Mouse (Mus musculus) lung, embryonic 14.5 days (tissue): ENCODE results near the gene Relt. TPM values are rescaled to one million over a fixed set of nuclear protein-coding genes. Genes with fewer than 3 reads are reported as not detected.
A peak's percentile ranks its signal among the peaks of the same experiment; 100 is the strongest.

ENCODE experiments used
- ATAC-seq: fragments of 200-750 bp; cut with Nextera tagmentation; 2 replicates; pipeline ENCODE4 v1.8.0; 2017; ENCODE audit warnings: mild to moderate bottlenecking, moderate TSS enrichment, moderate library complexity; ENCODE audit not compliant: insufficient read depth
- DNase-seq: peaks from one replicate; pipeline ENCODE4 v3.0.0-alpha.2; 2015
- H3K27ac ChIP-seq: fragments of 300-500 bp; sonication (generic); 2 replicates; pipeline ENCODE4 v1.5.1; 2014; ENCODE audit warnings: low read depth, mild to moderate bottlenecking, moderate library complexity
- H3K27me3 ChIP-seq: fragments of 300-500 bp; sonication (generic); 2 replicates; pipeline ENCODE4 v1.6.1; 2014; ENCODE audit warnings: low read length, control low read depth; ENCODE audit not compliant: insufficient read depth
- H3K36me3 ChIP-seq: fragments of 300-500 bp; sonication (generic); 2 replicates; pipeline ENCODE4 v1.6.1; 2014; ENCODE audit warnings: control low read depth; ENCODE audit not compliant: insufficient read depth
- H3K4me1 ChIP-seq: fragments of 300-500 bp; sonication (generic); 2 replicates; pipeline ENCODE4 v1.6.1; 2014; ENCODE audit warnings: antibody characterized with exemption, control low read depth; ENCODE audit not compliant: insufficient read depth
- H3K4me2 ChIP-seq: fragments of 300-500 bp; sonication (generic); 2 replicates; pipeline ENCODE4 v1.6.1; 2014; ENCODE audit warnings: mild to moderate bottlenecking
- H3K4me3 ChIP-seq: fragments of 300-500 bp; sonication (generic); 2 replicates; pipeline ENCODE4 v1.5.1; 2014; ENCODE audit warnings: low read depth, low read length
- H3K9ac ChIP-seq: fragments of 300-500 bp; sonication (generic); 2 replicates; pipeline ENCODE4 v1.6.1; 2014
- H3K9me3 ChIP-seq: fragments of 300-500 bp; sonication (generic); 2 replicates; pipeline ENCODE4 v1.6.1; 2016; ENCODE audit warnings: low read depth, low read length, control low read depth
- CTCF ChIP-seq: IDR thresholded peaks from 2 replicates; pipeline ENCODE4 v1.5.1; 2016; ENCODE audit warnings: antibody characterized with exemption, low read depth
- WGBS: fragments of 180-500 bp; shearing (Covaris S2); extraction: QIAGEN DNeasy Blood & Tissue Kit; methylation state at CpG from one replicate; pipeline ENCODE4 v1.1.7; 2014; 5-methylcytosine and 5-hydroxymethylcytosine counted together
- polyA plus RNA-seq: library from polyadenylated mRNA; unstranded; fragments of >200 nt; fragmentation: Nextera tagmentation; extraction: Ambion mirVana; gene quantifications from 2 replicates; pipeline ENCODE4 v1.2.1, GENCODE M21; 2014

Relt gene
- polyA plus RNA-seq, 1 experiment from 2014 or later = 4.1 TPM

- TF ChIP-seq CTCF = no peak
- 64% methylated on average over 10 of the region's 10 CpGs for WGBS
- H3K4me3 ChIP-seq = no peak overlapping the region
- peak overlapping the region; percentile 18; the same call in 1 of the 2 replicates for H3K4me2 ChIP-seq
- peaks cover 16% of the 10 kb centered on the region for H3K4me1 ChIP-seq
- no peak overlapping the region for H3K9ac ChIP-seq
- H3K27me3 ChIP-seq = no peaks in the 10 kb centered on the region
- H3K27ac ChIP-seq = peak overlapping the region; percentile 27
- no peaks in the 10 kb centered on the region for H3K9me3 ChIP-seq
- ATAC-seq (no peak), DNase-seq (peak; percentile 45)
- H3K36me3 ChIP-seq = peaks cover 22% of the 10 kb centered on the region
Measured at GRCm38 (mm10) chr7:100906029-100906789, 43.0 kb upstream of the Relt start.

DNA sequence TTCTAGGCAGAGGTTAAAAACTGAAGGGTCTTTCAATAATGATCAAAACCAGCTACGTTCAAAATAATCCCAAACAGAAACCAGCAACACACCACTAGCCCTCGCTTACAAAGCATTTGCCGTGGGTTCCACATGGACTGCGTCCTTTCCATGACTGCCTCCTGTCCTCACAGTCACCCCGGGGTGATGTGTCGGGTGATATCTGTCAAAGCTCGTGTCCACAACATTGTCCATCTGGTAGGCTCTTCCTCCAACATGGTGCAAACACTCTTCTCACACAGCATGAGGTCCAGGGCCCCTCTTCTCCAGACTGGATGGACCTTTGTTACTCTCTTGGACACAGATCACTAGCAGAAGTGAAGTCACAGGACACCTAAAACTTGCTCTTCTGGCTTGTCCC is 41.8 kb upstream of the Relt start:
- Histone ChIP-seq H3K9me3 (no peaks in the 10 kb centered on the region), H3K4me3 (no peak overlapping the region), H3K9ac (no peak overlapping the region), H3K4me1 (peaks cover 10% of the 10 kb centered on the region), H3K27me3 (no peaks in the 10 kb centered on the region), H3K27ac (peak overlapping the region; percentile 77), H3K36me3 (peaks cover 20% of the 10 kb centered on the region), H3K4me2 (no peak overlapping the region)
- DNase-seq (peak; percentile 92), ATAC-seq (peak; percentile 86)
- no peak for TF ChIP-seq CTCF
- 35% methylated on average over 7 of the region's 7 CpGs for WGBS

DNA sequence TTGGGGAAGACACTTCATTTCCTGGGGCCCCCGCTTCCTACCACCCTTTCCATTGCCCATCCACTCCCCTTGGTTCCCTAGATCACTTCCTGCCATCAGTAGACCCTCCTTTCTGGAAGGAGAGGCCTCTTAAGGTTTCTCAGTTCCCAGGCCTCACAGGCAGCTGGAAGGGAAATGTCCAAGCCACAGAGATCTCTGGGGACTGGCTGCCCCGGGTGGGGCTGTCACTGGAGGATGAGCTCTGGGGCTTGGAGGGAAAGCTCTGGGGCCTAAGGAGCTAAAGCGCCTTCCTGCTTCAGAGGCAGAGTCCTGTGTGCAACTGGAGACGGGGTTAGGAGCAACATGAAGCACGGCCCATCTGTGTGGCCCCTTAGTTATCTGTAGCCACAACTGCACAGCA is 41.4 kb upstream of the Relt start:
- peak overlapping the region; percentile 77 for H3K27ac ChIP-seq
- no peak overlapping the region for H3K4me2 ChIP-seq
- DNase-seq = no peak
- 45% methylated on average over 5 of the region's 5 CpGs for WGBS
- peaks cover 10% of the 10 kb centered on the region for H3K4me1 ChIP-seq
- peak; percentile 44 for ATAC-seq
- H3K27me3 ChIP-seq = no peaks in the 10 kb centered on the region
- no peak overlapping the region for H3K9ac ChIP-seq
- no peaks in the 10 kb centered on the region for H3K9me3 ChIP-seq
- H3K4me3 ChIP-seq = no peak overlapping the region
- peaks cover 18% of the 10 kb centered on the region for H3K36me3 ChIP-seq
- TF ChIP-seq CTCF = no peak

GRCm38 (mm10) chr7:100902451-100903137 is 39.3 kb upstream of the Relt start:
- ATAC-seq = no peak
- H3K4me3 ChIP-seq = no peak overlapping the region
- H3K4me2 ChIP-seq = no peak overlapping the region
- H3K27ac ChIP-seq = no peak overlapping the region
- peak; percentile 62 for DNase-seq
- peaks cover 2% of the 10 kb centered on the region for H3K4me1 ChIP-seq
- peak; percentile 69 for TF ChIP-seq CTCF
- H3K9ac ChIP-seq = no peak overlapping the region
- no peaks in the 10 kb centered on the region for H3K27me3 ChIP-seq
- WGBS = 70% methylated on average over 9 of the region's 9 CpGs
- H3K9me3 ChIP-seq = no peaks in the 10 kb centered on the region
- peaks cover 19% of the 10 kb centered on the region for H3K36me3 ChIP-seq

GRCm38 (mm10) chr7:100897828-100898227 is 34.6 kb upstream of the Relt start:
- Histone ChIP-seq H3K36me3 (peaks cover 21% of the 10 kb centered on the region), H3K9ac (no peak overlapping the region), H3K9me3 (no peaks in the 10 kb centered on the region), H3K27ac (no peak overlapping the region), H3K4me3 (no peak overlapping the region), H3K4me1 (peaks cover 20% of the 10 kb centered on the region), H3K27me3 (no peaks in the 10 kb centered on the region), H3K4me2 (no peak overlapping the region)
- ATAC-seq (no peak), DNase-seq (no peak)
- no peak for TF ChIP-seq CTCF
- 75% methylated on average over 5 of the region's 5 CpGs for WGBS

DNA sequence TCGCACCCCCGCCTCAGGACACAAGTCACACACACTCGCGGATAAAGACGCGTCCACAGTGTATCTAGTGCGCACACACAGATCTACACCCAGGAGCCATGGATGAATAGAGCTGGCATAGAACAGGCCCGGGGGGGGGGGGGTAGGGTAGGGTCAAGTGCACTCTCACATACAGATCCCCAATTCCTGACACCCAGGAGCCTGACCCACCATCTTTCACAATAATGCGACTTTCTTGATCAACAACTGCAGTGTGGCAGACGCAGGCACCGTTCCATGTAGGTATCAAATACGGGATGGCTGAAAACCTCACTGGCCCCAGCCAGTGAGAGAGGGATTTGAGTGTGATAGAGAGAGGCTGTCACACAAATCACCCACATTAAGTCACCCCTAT is 31.6 kb upstream of the Relt start:
- TF ChIP-seq CTCF = no peak

More for the DNA sequence above, 31.6 kb upstream of the Relt start:
- Histone ChIP-seq H3K4me3 (peak overlapping the region; percentile 45), H3K27me3 (no peaks in the 10 kb centered on the region), H3K9me3 (no peaks in the 10 kb centered on the region), H3K36me3 (peaks cover 24% of the 10 kb centered on the region), H3K9ac (peak overlapping the region; percentile 66), H3K27ac (0 out of 2 replicates have a peak overlapping the region, but pooled peaks have one; percentile 8), H3K4me1 (peaks cover 20% of the 10 kb centered on the region), H3K4me2 (peak overlapping the region; percentile 89)
- DNase-seq (no peak), ATAC-seq (peak; percentile 24; the same call in 1 of the 2 replicates)
- WGBS = 3% methylated on average over 12 of the region's 12 CpGs
